Mouse (Mus musculus) embryo, embryonic 11.5 days (tissue): Measurements from ENCODE around the gene Olfr1248.
"Not testable (repeated sequence)": the region's sequence is repeated elsewhere in the genome, so short reads cannot be mapped to it uniquely, and the experiment has no call there.

Experiments
- DNase-seq: peaks from one replicate; pipeline ENCODE4 v3.0.0-alpha.2; 2012; ENCODE audit warnings: low read depth, low spot score

Olfr1248 gene

GRCm38 (mm10) chr2:89618145-89618544 is at the start of gene Olfr1248:
TSS of gene Olfr1248 (minus strand) at chr2:89618245.
- DNase-seq: not testable (repeated sequence)

GRCm38 (mm10) chr2:89661367-89661766 is 43.3 kb upstream of the Olfr1248 start, which contains the start of gene Olfr1250:
TSS of gene Olfr1250 (minus strand) at chr2:89661467.
- no peak for DNase-seq

- DNase-seq: no peak
Observed at GRCm38 (mm10) chr2:89634883-89635282, 16.8 kb upstream of the Olfr1248 start, which contains the start of gene Olfr1249. TSS of gene Olfr1249 (minus strand) at chr2:89634983.

- DNase-seq: no peak
Observed at GRCm38 (mm10) chr2:89614030-89614429, 4.0 kb downstream of the Olfr1248 start, which contains the start of gene Olfr1247. TSS of gene Olfr1247 (minus strand) at chr2:89614130.

DNA sequence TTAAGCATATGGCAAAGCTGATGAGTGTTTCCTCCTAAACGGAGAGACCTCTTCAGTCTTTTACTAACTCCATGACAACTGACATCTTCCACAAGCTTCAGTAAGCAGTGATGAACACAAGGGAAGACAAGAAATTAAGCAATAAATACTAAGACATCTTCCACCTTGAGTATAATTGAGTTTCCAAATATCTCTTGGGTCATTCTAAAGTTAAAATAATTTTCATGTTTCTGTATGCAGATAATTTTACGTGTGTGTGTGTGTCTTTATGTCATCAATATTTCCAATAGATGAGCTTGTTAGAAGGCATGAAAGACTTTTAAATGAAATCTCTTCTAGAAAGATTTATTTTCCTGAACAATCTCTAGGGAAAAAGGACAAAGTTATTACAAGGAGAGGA is 25.0 kb downstream of the Olfr1248 start, which contains the start of gene Olfr1246:
Olfr1246 (minus strand) TSS at position 101 of the 400 bp plus-strand sequence.
- DNase-seq: no peak

DNA sequence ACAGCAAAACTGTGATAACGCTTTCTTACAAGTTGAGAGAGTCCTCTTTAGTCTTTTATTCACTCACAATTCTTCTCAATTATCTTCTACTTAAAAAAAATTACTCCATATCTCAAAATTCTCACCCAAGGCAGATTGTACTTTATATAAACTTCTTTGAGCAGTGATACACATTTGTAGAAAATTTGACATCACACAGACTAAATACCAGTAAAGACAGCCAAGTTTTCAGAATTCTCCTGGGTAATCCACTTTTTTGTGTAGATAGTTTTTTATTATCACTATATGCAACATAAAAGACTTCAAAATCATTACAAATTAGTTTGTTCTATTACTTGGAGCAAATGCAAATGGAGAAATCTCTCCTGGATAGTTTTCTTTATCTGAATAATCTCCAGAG is 39.7 kb downstream of the Olfr1248 start, which contains the start of gene Olfr1245:
Olfr1245 (minus strand) TSS at position 101 of the 400 bp plus-strand sequence.
- DNase-seq: no peak
